Mouse (Mus musculus) hindbrain, embryonic 11.5 days (tissue): Measurements from ENCODE around the gene Prrt1. TPM values are rescaled to one million over a fixed set of nuclear protein-coding genes. Genes with fewer than 3 reads are reported as not detected.

Source experiments
- ATAC-seq: fragments of 200-750 bp; cut with Nextera tagmentation; 2 replicates; pipeline ENCODE4 v1.8.0; 2017; ENCODE audit warnings: mild to moderate bottlenecking, moderate TSS enrichment, moderate library complexity; ENCODE audit not compliant: low FRiP score
- DNase-seq: peaks from one replicate; pipeline ENCODE4 v3.0.0-alpha.2; 2015; ENCODE audit warnings: low spot score
- H3K27ac ChIP-seq: fragments of 300-500 bp; sonication (generic); 2 replicates; pipeline ENCODE4 v1.5.1; 2014; ENCODE audit warnings: mild to moderate bottlenecking, low read depth, low read length
- H3K27me3 ChIP-seq: fragments of 300-500 bp; sonication (generic); 2 replicates; pipeline ENCODE4 v1.6.1; 2014; ENCODE audit warnings: mild to moderate bottlenecking, low read length, moderate library complexity, mixed read lengths; ENCODE audit not compliant: control insufficient read depth, insufficient read depth
- H3K36me3 ChIP-seq: fragments of 300-500 bp; sonication (generic); 2 replicates; pipeline ENCODE4 v1.6.1; 2014; ENCODE audit warnings: mild to moderate bottlenecking, low read length, moderate library complexity, mixed read lengths; ENCODE audit not compliant: control insufficient read depth, insufficient read depth
- H3K4me1 ChIP-seq: fragments of 300-500 bp; sonication (generic); replicated peaks from 2 replicates; pipeline ENCODE4 v1.6.1; 2014; ENCODE audit warnings: low read length, mixed read lengths; ENCODE audit not compliant: control insufficient read depth, insufficient read depth
- H3K4me2 ChIP-seq: fragments of 300-500 bp; sonication (generic); replicated peaks from 2 replicates; pipeline ENCODE4 v1.6.1; 2014; ENCODE audit warnings: mild to moderate bottlenecking, low read depth, low read length
- H3K4me3 ChIP-seq: fragments of 300-500 bp; sonication (generic); 2 replicates; pipeline ENCODE4 v1.5.1; 2014; ENCODE audit warnings: low read depth, low read length
- H3K9ac ChIP-seq: fragments of 300-500 bp; sonication (generic); 2 replicates; pipeline ENCODE4 v1.6.1; 2014; ENCODE audit warnings: low read depth, low read length
- H3K9me3 ChIP-seq: fragments of 300-500 bp; sonication (generic); 2 replicates; pipeline ENCODE4 v1.6.1; 2016; ENCODE audit warnings: low read length; ENCODE audit not compliant: control insufficient read depth
- WGBS: fragments of 180-500 bp; shearing (Covaris S2); extraction: QIAGEN DNeasy Blood & Tissue Kit; methylation state at CpG from one replicate; pipeline ENCODE4 v1.1.7; 2014; 5-methylcytosine and 5-hydroxymethylcytosine counted together
- polyA plus RNA-seq: library from polyadenylated mRNA; unstranded; fragments of >200 nt; fragmentation: Nextera tagmentation; extraction: Ambion mirVana; gene quantifications from 2 replicates; pipeline ENCODE4 v1.2.1, GENCODE M21; 2014

The Prrt1 gene
- polyA plus RNA-seq, 1 experiment from 2014 or later: 2.0 TPM

GRCm38 (mm10) chr17:34618999-34619398, 10.3 kb upstream of the Prrt1 start:
- 17% methylated on average over 6 of the region's 6 CpGs for WGBS
- no peak overlapping the region for H3K4me3 ChIP-seq
- H3K27me3 ChIP-seq: no peaks in the 10 kb centered on the region
- H3K9ac ChIP-seq: no peak overlapping the region
- no peak overlapping the region for H3K4me2 ChIP-seq
- no peaks in the 10 kb centered on the region for H3K36me3 ChIP-seq
- no peaks in the 10 kb centered on the region for H3K9me3 ChIP-seq
- no peak overlapping the region for H3K27ac ChIP-seq
- peak; percentile 78 for DNase-seq
- ATAC-seq: no peak
- H3K4me1 ChIP-seq: no peaks in the 10 kb centered on the region; the same call in 1 of the 2 replicates

GRCm38 (mm10) chr17:34621006-34621405, 8.3 kb upstream of the Prrt1 start:
- Histone ChIP-seq H3K4me2 (no peak overlapping the region), H3K27ac (no peak overlapping the region), H3K36me3 (no peaks in the 10 kb centered on the region), H3K27me3 (no peaks in the 10 kb centered on the region), H3K4me1 (peaks cover under 1% of the 10 kb centered on the region; the same call in 1 of the 2 replicates), H3K4me3 (no peak overlapping the region), H3K9me3 (no peaks in the 10 kb centered on the region), H3K9ac (no peak overlapping the region)
- ATAC-seq: no peak
- 93% methylated on average over 8 of the region's 8 CpGs for WGBS
- DNase-seq: no peak

GRCm38 (mm10) chr17:34623161-34623560, 6.2 kb upstream of the Prrt1 start:
- Histone ChIP-seq H3K9ac (no peak overlapping the region), H3K9me3 (no peaks in the 10 kb centered on the region), H3K4me3 (no peak overlapping the region), H3K27ac (no peak overlapping the region), H3K4me1 (peaks cover 8% of the 10 kb centered on the region; the same call in 1 of the 2 replicates), H3K36me3 (no peaks in the 10 kb centered on the region), H3K4me2 (no peak overlapping the region), H3K27me3 (no peaks in the 10 kb centered on the region)
- ATAC-seq (no peak), DNase-seq (no peak)
- WGBS: 88% methylated on average over 9 of the region's 9 CpGs

DNA sequence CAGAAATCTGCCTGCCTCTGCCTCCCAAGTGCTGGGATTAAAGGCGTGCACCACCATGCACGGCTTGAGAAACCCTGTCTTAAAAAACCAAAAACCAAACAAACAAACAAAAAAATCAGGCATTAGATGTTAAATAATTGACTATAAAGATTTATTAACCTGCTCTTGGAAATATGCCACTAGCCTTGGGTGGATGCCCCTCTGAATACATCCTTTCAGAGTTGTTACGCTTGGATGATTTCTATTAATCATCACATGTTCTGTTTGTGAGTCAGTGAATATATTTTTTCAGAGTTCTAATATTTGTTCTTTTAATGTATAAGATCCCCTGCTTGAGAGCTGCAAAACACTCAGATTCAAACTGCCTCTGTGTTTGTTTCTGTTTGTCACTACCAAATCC, 4.4 kb upstream of the Prrt1 start:
- Histone ChIP-seq H3K4me3 (no peak overlapping the region), H3K9ac (no peak overlapping the region), H3K4me1 (peaks cover 24% of the 10 kb centered on the region), H3K4me2 (no peak overlapping the region), H3K27me3 (peaks cover 9% of the 10 kb centered on the region), H3K36me3 (no peaks in the 10 kb centered on the region), H3K27ac (no peak overlapping the region), H3K9me3 (no peaks in the 10 kb centered on the region)
- ATAC-seq: no peak
- DNase-seq: no peak
- 99% methylated on average over 3 of the region's 3 CpGs for WGBS

DNA sequence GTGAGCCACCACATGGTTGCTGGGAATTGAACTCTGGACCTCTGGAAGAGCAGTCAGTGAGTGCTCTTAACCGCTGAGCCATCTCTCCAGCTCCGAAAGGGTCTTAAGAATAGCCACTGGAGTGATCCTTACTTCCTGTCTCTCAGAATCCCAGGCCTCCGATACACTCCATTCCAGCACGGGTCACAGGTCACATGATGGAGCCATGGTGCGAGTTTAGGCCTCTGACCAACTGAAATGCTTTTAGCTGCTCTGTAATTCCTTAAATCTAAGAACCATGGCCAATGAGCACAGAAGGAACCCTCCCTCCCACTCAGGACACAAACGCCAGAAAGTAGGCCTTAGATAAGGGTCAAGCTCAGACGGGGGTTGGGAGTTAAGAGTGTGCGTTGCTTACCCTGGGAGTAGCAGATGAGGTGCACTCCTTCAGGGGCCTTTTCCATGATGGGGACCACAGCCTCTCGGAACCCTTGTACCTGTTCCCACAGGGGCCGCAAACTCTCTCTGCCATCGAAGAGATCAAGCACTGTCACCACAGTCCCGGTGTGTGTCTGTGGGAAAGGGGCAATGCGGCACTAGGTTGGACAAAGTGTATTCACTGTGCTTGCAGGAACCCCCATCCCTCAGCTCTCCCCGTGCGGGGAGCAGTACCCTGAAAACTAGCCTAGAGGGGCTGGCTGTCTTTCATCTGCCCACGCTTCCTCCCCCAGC, 3.1 kb upstream of the Prrt1 start:
- Histone ChIP-seq H3K4me3 (peak overlapping the region; percentile 67), H3K4me1 (peaks cover 26% of the 10 kb centered on the region), H3K36me3 (no peaks in the 10 kb centered on the region), H3K9me3 (no peaks in the 10 kb centered on the region), H3K27me3 (peaks cover 21% of the 10 kb centered on the region), H3K9ac (peak overlapping the region; percentile 64), H3K4me2 (peak overlapping the region; percentile 60), H3K27ac (peak overlapping the region; percentile 8)
- ATAC-seq (no peak), DNase-seq (no peak)
- 52% methylated on average over 16 of the region's 16 CpGs for WGBS

- no peaks in the 10 kb centered on the region for H3K9me3 ChIP-seq
- peaks cover 26% of the 10 kb centered on the region for H3K27me3 ChIP-seq
- peaks cover 29% of the 10 kb centered on the region for H3K4me1 ChIP-seq
- ATAC-seq (peak; percentile 46), DNase-seq (peak; percentile 69)
- 0% methylated on average over 18 of the region's 18 CpGs for WGBS
- no peaks in the 10 kb centered on the region for H3K36me3 ChIP-seq
- H3K4me2 ChIP-seq: peak overlapping the region; percentile 60
- H3K9ac ChIP-seq: peak overlapping the region; percentile 64
- H3K4me3 ChIP-seq: peak overlapping the region; percentile 67
- peak overlapping the region; percentile 8 for H3K27ac ChIP-seq
Measured at GRCm38 (mm10) chr17:34626773-34627092, 2.6 kb upstream of the Prrt1 start.

DNA sequence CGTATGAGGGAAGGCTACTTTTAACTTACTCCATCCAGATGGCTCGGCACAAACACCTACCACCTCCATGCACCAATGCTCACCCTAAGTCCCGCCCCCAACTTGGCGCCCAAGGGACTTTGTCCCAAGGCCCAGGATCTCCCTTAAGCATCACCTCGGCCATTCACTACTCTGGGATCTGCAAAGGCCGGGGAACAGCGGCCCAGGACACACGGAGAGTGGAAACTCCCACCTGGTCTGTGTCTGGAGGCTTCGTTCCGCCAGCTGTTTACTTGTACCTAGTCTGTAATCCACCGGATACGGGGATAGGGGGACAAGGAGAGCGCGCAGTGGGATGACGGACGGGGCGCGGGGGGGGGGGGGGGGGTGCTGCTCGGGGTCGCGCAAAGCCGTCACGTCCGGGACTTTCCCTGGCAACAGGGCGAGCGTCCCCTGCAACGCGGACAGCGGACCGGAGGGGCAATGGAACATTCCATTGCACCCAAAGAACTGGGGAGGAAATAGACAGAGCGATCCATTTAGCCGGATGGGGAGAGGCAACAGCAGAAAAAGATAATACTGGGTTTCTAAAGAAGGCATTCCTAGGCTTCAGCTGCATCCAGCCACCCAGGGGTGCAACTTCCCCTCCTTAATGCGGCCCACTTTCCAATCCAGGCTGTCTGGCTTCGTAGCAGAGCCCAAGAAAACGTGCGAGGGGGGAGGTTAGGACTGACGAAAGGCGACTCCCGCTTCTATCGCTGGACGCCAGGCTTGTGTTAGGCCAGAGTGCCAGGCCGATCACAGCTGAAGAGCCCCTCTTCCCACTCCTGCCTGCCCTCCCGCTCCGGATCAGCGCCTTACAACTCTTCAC, 2.0 kb upstream of the Prrt1 start:
- H3K9ac ChIP-seq: peak overlapping the region; percentile 68
- no peaks in the 10 kb centered on the region for H3K9me3 ChIP-seq
- peaks cover 32% of the 10 kb centered on the region for H3K4me1 ChIP-seq
- peak overlapping the region; percentile 77 for H3K27ac ChIP-seq
- H3K4me2 ChIP-seq: peak overlapping the region; percentile 60
- DNase-seq (peak; percentile 86), ATAC-seq (peak; percentile 83)
- WGBS: under 1% methylated on average over 41 of the region's 45 CpGs
- peak overlapping the region; percentile 67 for H3K4me3 ChIP-seq
- peaks cover 31% of the 10 kb centered on the region for H3K27me3 ChIP-seq
- no peaks in the 10 kb centered on the region for H3K36me3 ChIP-seq

DNA sequence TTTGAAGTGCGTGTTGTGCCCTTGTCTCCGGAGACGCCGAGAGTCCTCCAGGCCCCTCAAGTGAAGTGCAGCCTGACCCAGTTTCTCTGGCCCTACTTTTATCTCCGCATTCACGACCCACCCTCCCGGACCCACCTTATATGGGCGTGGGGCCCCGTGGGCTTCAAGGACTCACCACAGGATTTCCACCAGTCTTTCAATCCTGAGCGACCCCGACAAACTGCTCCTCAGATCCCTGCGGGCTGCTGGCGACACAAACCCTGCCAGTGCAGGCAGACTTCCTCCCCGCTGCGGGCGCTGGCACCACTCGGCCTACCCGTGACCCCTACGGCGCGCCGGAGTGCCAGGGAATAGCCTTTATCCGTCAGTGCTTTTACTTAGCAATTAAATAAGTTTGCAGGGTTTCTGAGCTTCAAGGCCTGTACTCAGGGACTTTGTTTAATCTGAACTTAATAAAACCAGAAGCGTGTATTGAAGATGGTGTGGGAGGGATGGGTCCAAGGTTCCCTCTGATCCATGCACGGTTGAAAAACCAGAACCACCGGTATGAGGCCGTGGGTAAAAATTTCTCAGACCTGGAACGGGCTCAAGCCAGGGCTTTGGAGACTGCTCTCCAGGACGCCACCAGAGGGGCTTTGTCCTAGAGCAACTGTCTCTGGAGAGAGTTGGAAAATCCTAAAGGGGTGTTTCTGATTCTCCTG, 1.2 kb upstream of the Prrt1 start, which contains the start of gene Ppt2:
Ppt2 (minus strand) TSS at position 568 of the 701 bp plus-strand sequence.
- DNase-seq (no peak), ATAC-seq (peak; percentile 4; the same call in 1 of the 2 replicates)
- peak within 1 kb of the TSS; percentile 60 for H3K4me2 ChIP-seq
- 8% methylated on average over 29 of the region's 29 CpGs for WGBS
- H3K4me1 ChIP-seq: peaks cover 32% of the 10 kb centered on the region
- no peaks in the 10 kb centered on the region for H3K36me3 ChIP-seq
- peaks cover 35% of the 10 kb centered on the region for H3K27me3 ChIP-seq
- peak within 1 kb of the TSS; percentile 77 for H3K27ac ChIP-seq
- H3K4me3 ChIP-seq: peak within 1 kb of the TSS; percentile 67
- H3K9me3 ChIP-seq: no peaks in the 10 kb centered on the region
- H3K9ac ChIP-seq: peak within 1 kb of the TSS; percentile 68
